ENCODE assay signal across 8 mouse cellular contexts in genomic region chr7:28356981-28357380, GRCm38 (mm10). TPM values are rescaled to one million over a fixed set of nuclear protein-coding genes. Genes with fewer than 3 reads are reported as not detected.
DNase-seq lines count a peak whose midpoint lies in the region; ATAC-seq and TF ChIP-seq lines count a peak whose summit lies in the region.

No protein-coding gene starts in this region.

- H3K36me3 ChIP-seq in myocyte (ENCODE audit: control insufficient read depth, insufficient read depth) = peaks cover 27% of the 10 kb centered on the region

- intact Hi-C loops in heart, postnatal 14 days (cut with DNase I) = no loop called here

- TF ChIP-seq CTCF in cerebellum, adult 2 months (IDR thresholded peaks at IDR 0.05; ENCODE audit: borderline replicate concordance, insufficient read depth, low read depth, low read length) = no peak

- H3K27me3 ChIP-seq in myocyte (ENCODE audit: control insufficient read depth, insufficient read depth, insufficient read length) = no peaks in the 10 kb centered on the region
- H3K27me3 ChIP-seq in cerebellum, adult 2 months (ENCODE audit: control insufficient read depth, insufficient read depth, low read length) = no peaks in the 10 kb centered on the region

- 16% methylated on average over 5 of the region's 5 CpGs for WGBS in cerebellum, adult 2 months

- no peaks in the 10 kb centered on the region; the same call in 1 of the 2 replicates for H3K4me1 ChIP-seq in cerebellum, adult 2 months (ENCODE audit: control insufficient read depth, insufficient read depth, low read length)

- H3K4me2 ChIP-seq in myocyte (ENCODE audit: low read depth) = no peak overlapping the region

- H3K27ac ChIP-seq in cerebellum, adult 2 months (ENCODE audit: insufficient read depth, low read length) = no peak overlapping the region; the same call in 1 of the 2 replicates

- peak; percentile 10 for TF ChIP-seq POLR2A in myocyte (IDR thresholded peaks at IDR 0.05; ENCODE audit: insufficient read length, low read depth)
- no peak for TF ChIP-seq POLR2A in cerebellum, adult 2 months (IDR thresholded peaks at IDR 0.05; ENCODE audit: borderline replicate concordance, insufficient read depth, low read length)

- ATAC-seq in inflammation-experienced regulatory T-cells, adult 6 months = no peak

- H3K4me3 ChIP-seq in myocyte = no peak overlapping the region
- no peak overlapping the region for H3K4me3 ChIP-seq in cerebellum, adult 2 months (replicated peaks; ENCODE audit: insufficient read depth, low read depth, low read length)

- peak; percentile 55 for DNase-seq in ES-CJ7 (ENCODE audit: low read depth, low spot score)
- DNase-seq in embryo, embryonic 9.5 days (ENCODE audit: extremely low spot score) = peak; percentile 68
- peak; percentile 72 to 76 for DNase-seq in heart, postnatal 14 days
- DNase-seq in kidney, postnatal 4 days = peak; percentile 81 to 88
- no peak for DNase-seq in cerebellum, adult 2 months
- no peak for DNase-seq in thymus, postnatal 14 days

- peaks cover 5% of the 10 kb centered on the region for H3K79me2 ChIP-seq in myocyte (ENCODE audit: control insufficient read depth, insufficient read depth)

- no peak overlapping the region for H3ac ChIP-seq in myocyte (ENCODE audit: control insufficient read depth, insufficient read length)

TF ChIP-seq in myocyte, 11 proteins besides CTCF, POLR2A, EP300 and RAD21:
- TF ChIP-seq TCF12 (IDR thresholded peaks at IDR 0.05; ENCODE audit: insufficient read depth, poor library complexity, severe bottlenecking) (no peak), TCF3 (IDR thresholded peaks at IDR 0.05; ENCODE audit: insufficient read length, low read depth) (no peak), MYOD1 (IDR thresholded peaks at IDR 0.05; ENCODE audit: control insufficient read depth in 1 of 3, insufficient read length in 2 of 3, low read depth in 2 of 3) (peak in 1 of 3 experiments; percentile 6), POLR2AphosphoS2 (IDR thresholded peaks at IDR 0.05; ENCODE audit: insufficient read length, low read depth) (no peak), USF1 (IDR thresholded peaks at IDR 0.05; ENCODE audit: low read depth) (no peak), REST (IDR thresholded peaks at IDR 0.05; ENCODE audit: insufficient read depth, insufficient read length) (no peak), MYOG (IDR thresholded peaks at IDR 0.05; ENCODE audit: control insufficient read depth in 1 of 3, insufficient read depth in 1 of 3, insufficient read length in 2 of 3, low read depth in 2 of 3) (peak in 1 of 3 experiments; percentile 60)

RNA-seq across cellular contexts. Expression of gene Rps16, which starts 6.5 kb away (rescaled TPM):
- total RNA-seq in heart, postnatal 14 days (2021) = 100 to 1,000 TPM; 540 to 612 TPM
- 4,542 TPM for polyA plus RNA-seq in myocyte (2012; fragmentation: generic; extraction: Trizol)
- polyA plus RNA-seq in inflammation-experienced regulatory T-cells, adult 6 months (2017; shearing (Covaris generic)) = 1,000 to 10,000 TPM in 2 of 3 experiments, 100 to 1,000 TPM in 1; 937 to 1,605 (median 1,546) TPM
- polyA plus RNA-seq in cerebellum, adult 2 months (2012; rRNA removed) = 510 and 514 TPM in 2 replicates

RNA-seq across cellular contexts. Expression of gene Plekhg2, which starts 15.4 kb away (rescaled TPM):
- total RNA-seq in heart, postnatal 14 days (2021) = 10 to 100 TPM; 32.1 to 32.5 TPM
- polyA plus RNA-seq in myocyte (2012; fragmentation: generic; extraction: Trizol) = 15.8 TPM
- 100 to 1,000 TPM in 1 of 3 experiments, 10 to 100 TPM in 2; 48.5 to 102 (median 74.0) TPM for polyA plus RNA-seq in inflammation-experienced regulatory T-cells, adult 6 months (2017; shearing (Covaris generic))
- 4.2 and 4.3 TPM in 2 replicates for polyA plus RNA-seq in cerebellum, adult 2 months (2012; rRNA removed)

RNA-seq across cellular contexts. Expression of gene Supt5, which starts 18.4 kb away (rescaled TPM):
- 10 to 100 TPM; 55.6 to 58.4 TPM for total RNA-seq in heart, postnatal 14 days (2021)
- polyA plus RNA-seq in myocyte (2012; fragmentation: generic; extraction: Trizol) = 84.2 TPM
- polyA plus RNA-seq in inflammation-experienced regulatory T-cells, adult 6 months (2017; shearing (Covaris generic)) = 100 to 1,000 TPM in 2 of 3 experiments, 10 to 100 TPM in 1; 95.7 to 122 (median 120) TPM
- polyA plus RNA-seq in cerebellum, adult 2 months (2012; rRNA removed) = 121 and 125 TPM in 2 replicates

RNA-seq across cellular contexts. Expression of gene Zfp36, which starts 23.1 kb away (rescaled TPM):
- 10 to 100 TPM; 25.7 to 27.6 TPM for total RNA-seq in heart, postnatal 14 days (2021)
- 7.5 TPM for polyA plus RNA-seq in myocyte (2012; fragmentation: generic; extraction: Trizol)
- 100 to 1,000 TPM; 100 to 211 (median 148) TPM for polyA plus RNA-seq in inflammation-experienced regulatory T-cells, adult 6 months (2017; shearing (Covaris generic))
- 3.7 and 3.9 TPM in 2 replicates for polyA plus RNA-seq in cerebellum, adult 2 months (2012; rRNA removed)

RNA-seq across cellular contexts. Expression of gene Med29, which starts 35.5 kb away (rescaled TPM):
- total RNA-seq in heart, postnatal 14 days (2021) = 10 to 100 TPM; 18.4 to 19.9 TPM
- 34.2 TPM for polyA plus RNA-seq in myocyte (2012; fragmentation: generic; extraction: Trizol)
- 10 to 100 TPM; 26.2 to 33.0 (median 32.5) TPM for polyA plus RNA-seq in inflammation-experienced regulatory T-cells, adult 6 months (2017; shearing (Covaris generic))
- polyA plus RNA-seq in cerebellum, adult 2 months (2012; rRNA removed) = 47.9 and 49.5 TPM in 2 replicates

Comparison
In these comparisons a context has a peak if more than half of its experiments do, and no peak if none do; other contexts are left out.
1. DNase-seq: peak in ES-CJ7 (single experiment), embryo, embryonic 9.5 days (single experiment), heart, postnatal 14 days (2 of 2) and kidney, postnatal 4 days (2 of 2); none in cerebellum, adult 2 months (0 of 2) and thymus, postnatal 14 days (single experiment).